In the genomic region with DNA sequence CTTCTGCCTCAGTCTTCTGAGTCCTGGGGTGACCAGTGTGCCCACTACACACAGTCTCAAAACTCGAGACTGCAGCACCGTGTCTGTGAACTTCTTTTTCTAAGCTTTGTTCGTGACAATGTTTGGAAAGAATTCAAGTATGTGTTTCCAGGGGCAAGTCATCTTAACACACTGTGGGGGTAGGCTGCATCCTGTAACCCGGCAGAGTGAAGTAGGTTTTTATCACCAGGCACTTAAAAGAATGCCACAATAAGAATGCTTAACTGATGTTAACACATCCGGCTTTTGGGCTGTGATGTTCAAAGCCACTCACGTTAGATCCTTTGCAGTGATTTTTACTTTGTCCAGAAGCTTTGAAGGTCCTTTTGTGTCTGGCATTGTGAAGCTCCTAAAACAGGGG, we compare ENCODE assay signal across 14 mouse cellular contexts. TPM values are rescaled to one million over a fixed set of nuclear protein-coding genes. Genes with fewer than 3 reads are reported as not detected.
DNase-seq lines count a peak whose midpoint lies in the region; ATAC-seq and TF ChIP-seq lines count a peak whose summit lies in the region.
"Had no signal": no experiment of that assay in that cellular context is flagged by ENCODE, and none has a peak within 500 bp of the region (broad histone marks: within the 10 kb centered on the region; RNA-seq: fewer than 3 reads in every experiment).

No protein-coding gene starts in this region.

- H3K9me3 ChIP-seq in embryonic facial prominence, embryonic 14.5 days (ENCODE audit: control insufficient read depth, low read length): no peaks in the 10 kb centered on the region
- no peaks in the 10 kb centered on the region for H3K9me3 ChIP-seq in embryonic facial prominence, embryonic 10.5 days
- no peaks in the 10 kb centered on the region for H3K9me3 ChIP-seq in kidney, embryonic 15.5 days (replicated peaks)
- H3K9me3 ChIP-seq in kidney, embryonic 14.5 days (ENCODE audit: control insufficient read depth, low read length): no peaks in the 10 kb centered on the region
- H3K9me3 ChIP-seq: embryonic facial prominence, embryonic 13.5 days; limb, embryonic 13.5 days had no signal

- ATAC-seq in embryonic facial prominence, embryonic 14.5 days (ENCODE audit: low read depth): no peak
- no peak for ATAC-seq in kidney, embryonic 15.5 days (replicated peaks; ENCODE audit: low FRiP score)
- ATAC-seq in kidney, embryonic 14.5 days (ENCODE audit: low FRiP score, low TSS enrichment): no peak
- ATAC-seq: forebrain, embryonic 16.5 days; hindbrain, embryonic 16.5 days had no signal

- no peak overlapping the region for H3K27ac ChIP-seq in embryonic facial prominence, embryonic 14.5 days (replicated peaks; ENCODE audit: low read depth, low read length)
- H3K27ac ChIP-seq in embryonic facial prominence, embryonic 10.5 days (replicated peaks): no peak overlapping the region
- 0 out of 2 replicates have a peak overlapping the region, but pooled peaks have one; percentile 9 for H3K27ac ChIP-seq in kidney, embryonic 15.5 days
- no peak overlapping the region for H3K27ac ChIP-seq in kidney, embryonic 14.5 days (ENCODE audit: low read depth, low read length)
- H3K27ac ChIP-seq in thymus, adult 2 months (ENCODE audit: control insufficient read depth, insufficient read depth, low read length): peak overlapping the region; percentile 60
- H3K27ac ChIP-seq: embryonic facial prominence, embryonic 13.5 days; limb, embryonic 13.5 days had no signal

- H3K36me3 ChIP-seq in embryonic facial prominence, embryonic 14.5 days (ENCODE audit: control insufficient read depth, insufficient read depth, low read length): no peaks in the 10 kb centered on the region
- H3K36me3 ChIP-seq in embryonic facial prominence, embryonic 10.5 days (replicated peaks): no peaks in the 10 kb centered on the region
- H3K36me3 ChIP-seq in kidney, embryonic 15.5 days: no peaks in the 10 kb centered on the region
- H3K36me3 ChIP-seq in kidney, embryonic 14.5 days (ENCODE audit: control insufficient read depth, insufficient read depth, low read length): no peaks in the 10 kb centered on the region
- no peaks in the 10 kb centered on the region for H3K36me3 ChIP-seq in thymus, adult 2 months (ENCODE audit: control insufficient read depth, insufficient read depth, low read length)
- H3K36me3 ChIP-seq: embryonic facial prominence, embryonic 13.5 days; limb, embryonic 13.5 days had no signal

- no peaks in the 10 kb centered on the region for H3K4me1 ChIP-seq in embryonic facial prominence, embryonic 14.5 days (ENCODE audit: control insufficient read depth, insufficient read depth, low read length)
- H3K4me1 ChIP-seq in embryonic facial prominence, embryonic 10.5 days: no peaks in the 10 kb centered on the region
- no peaks in the 10 kb centered on the region for H3K4me1 ChIP-seq in kidney, embryonic 15.5 days
- no peaks in the 10 kb centered on the region for H3K4me1 ChIP-seq in kidney, embryonic 14.5 days (ENCODE audit: control insufficient read depth, insufficient read depth, low read length)
- peaks cover 5% of the 10 kb centered on the region for H3K4me1 ChIP-seq in thymus, adult 2 months (replicated peaks; ENCODE audit: control insufficient read depth, insufficient read depth, low read length)
- H3K4me1 ChIP-seq: embryonic facial prominence, embryonic 13.5 days; limb, embryonic 13.5 days had no signal

- H3K27me3 ChIP-seq in embryonic facial prominence, embryonic 14.5 days (replicated peaks; ENCODE audit: control insufficient read depth, insufficient read depth, low read length): no peaks in the 10 kb centered on the region
- H3K27me3 ChIP-seq in embryonic facial prominence, embryonic 10.5 days (replicated peaks; ENCODE audit: low read depth, poor library complexity, severe bottlenecking): no peaks in the 10 kb centered on the region
- no peaks in the 10 kb centered on the region for H3K27me3 ChIP-seq in kidney, embryonic 15.5 days
- no peaks in the 10 kb centered on the region for H3K27me3 ChIP-seq in kidney, embryonic 14.5 days (ENCODE audit: control insufficient read depth, insufficient read depth, low read length)
- no peaks in the 10 kb centered on the region for H3K27me3 ChIP-seq in thymus, adult 2 months (ENCODE audit: control insufficient read depth, insufficient read depth, low read length)
- H3K27me3 ChIP-seq: embryonic facial prominence, embryonic 13.5 days; limb, embryonic 13.5 days had no signal

- no peak overlapping the region for H3K4me2 ChIP-seq in embryonic facial prominence, embryonic 14.5 days (ENCODE audit: low read depth, low read length)
- no peak overlapping the region for H3K4me2 ChIP-seq in kidney, embryonic 15.5 days
- H3K4me2 ChIP-seq in kidney, embryonic 14.5 days (replicated peaks; ENCODE audit: low read depth, low read length): no peak overlapping the region
- H3K4me2 ChIP-seq: embryonic facial prominence, embryonic 13.5 days; limb, embryonic 13.5 days had no signal

- intact Hi-C loops in left cerebral cortex, postnatal 25 days (cut with DNase I): no loop called here

- DNase-seq in embryonic facial prominence, embryonic 14.5 days (ENCODE audit: low spot score): peak; percentile 6
- no peak for DNase-seq in embryonic facial prominence, embryonic 10.5 days (ENCODE audit: low spot score)
- DNase-seq in thymus, adult 2 months: no peak
- DNase-seq in thymus, postnatal 4 days: no peak
- DNase-seq in left cerebral cortex, postnatal 25 days (ENCODE audit: low spot score in 2 of 2): no peak
- no peak for DNase-seq in ovary, postnatal 14 days (ENCODE audit: low spot score)
- DNase-seq: cerebellum, postnatal 14 days; gastrocnemius, postnatal 25 days had no signal

- H3K4me3 ChIP-seq in embryonic facial prominence, embryonic 14.5 days (ENCODE audit: low read depth, low read length): no peak overlapping the region
- no peak overlapping the region for H3K4me3 ChIP-seq in embryonic facial prominence, embryonic 10.5 days
- no peak overlapping the region for H3K4me3 ChIP-seq in kidney, embryonic 15.5 days (replicated peaks)
- no peak overlapping the region for H3K4me3 ChIP-seq in kidney, embryonic 14.5 days (ENCODE audit: low read length)
- H3K4me3 ChIP-seq in thymus, adult 2 months (ENCODE audit: control insufficient read depth, insufficient read depth, low read length): no peak overlapping the region
- H3K4me3 ChIP-seq: embryonic facial prominence, embryonic 13.5 days; limb, embryonic 13.5 days had no signal

- TF ChIP-seq POLR2A in thymus, adult 2 months (IDR thresholded peaks at IDR 0.05; ENCODE audit: control insufficient read depth, extremely low read depth, insufficient read depth, low read length, poor library complexity): no peak

- no peak overlapping the region for H3K9ac ChIP-seq in embryonic facial prominence, embryonic 14.5 days (ENCODE audit: low read depth, low read length)
- no peak overlapping the region for H3K9ac ChIP-seq in kidney, embryonic 15.5 days
- no peak overlapping the region for H3K9ac ChIP-seq in kidney, embryonic 14.5 days (ENCODE audit: low read depth, low read length)
- H3K9ac ChIP-seq: embryonic facial prominence, embryonic 13.5 days; limb, embryonic 13.5 days had no signal

- TF ChIP-seq CTCF in thymus, adult 2 months (IDR thresholded peaks at IDR 0.05; ENCODE audit: borderline replicate concordance, control insufficient read depth, extremely low read depth, insufficient read depth, low read length, poor library complexity): no peak

- 52% methylated on average over 6 of the region's 6 CpGs for WGBS in embryonic facial prominence, embryonic 14.5 days
- WGBS in embryonic facial prominence, embryonic 10.5 days: 81% methylated on average over 6 of the region's 6 CpGs
- 35% methylated on average over 6 of the region's 6 CpGs for WGBS in kidney, embryonic 15.5 days
- 45% methylated on average over 6 of the region's 6 CpGs for WGBS in kidney, embryonic 14.5 days
- 5% methylated on average over 6 of the region's 6 CpGs for WGBS in thymus, adult 2 months

RNA-seq across cellular contexts. Expression of a gene that starts 20.9 kb away (rescaled TPM):
- 19.9 and 21.8 TPM in 2 replicates for polyA plus RNA-seq in embryonic facial prominence, embryonic 14.5 days (2014; fragmentation: Nextera tagmentation; extraction: Ambion mirVana)
- 34.6 and 36.2 TPM in 2 replicates for polyA plus RNA-seq in embryonic facial prominence, embryonic 10.5 days (2016; fragmentation: Nextera tagmentation; extraction: Ambion mirVana)
- 33.4 and 37.5 TPM in 2 replicates for polyA plus RNA-seq in kidney, embryonic 15.5 days (2015; fragmentation: Nextera tagmentation; extraction: Ambion mirVana)
- polyA plus RNA-seq in kidney, embryonic 14.5 days (2014; fragmentation: Nextera tagmentation; extraction: Ambion mirVana): 29.6 and 44.5 TPM in 2 replicates
- polyA plus RNA-seq in thymus, adult 2 months (2012; rRNA removed): 4.6 and 5.4 TPM in 2 replicates
- total RNA-seq in left cerebral cortex, postnatal 25 days (2021): 10 to 100 TPM; 18.6 to 19.5 TPM

Comparison
In these comparisons a context has a peak if more than half of its experiments do, and no peak if none do; other contexts are left out.
1. H3K27ac ChIP-seq: peak in kidney, embryonic 15.5 days (single experiment) and thymus, adult 2 months (single experiment); none in embryonic facial prominence, embryonic 14.5 days (single experiment), embryonic facial prominence, embryonic 10.5 days (single experiment) and kidney, embryonic 14.5 days (single experiment).